Mouse (Mus musculus): ENCODE measurements around the gene Ddc. TPM values are rescaled to one million over a fixed set of nuclear protein-coding genes. Genes with fewer than 3 reads are reported as not detected.

The Ddc gene
- polyA plus RNA-seq (2015; fragmentation: Nextera tagmentation; extraction: Ambion mirVana): 92.2 and 148 TPM in 2 replicates

GRCm38 (mm10) chr11:11897645-11898357, at the start of gene Ddc:
Gene Ddc, minus strand, starts transcription at chr11:11898144.

GRCm38 (mm10) chr11:11808820-11809403, 89.0 kb downstream of the Ddc start, which contains the start of gene Fignl1:
Gene Fignl1, minus strand, starts transcription at chr11:11808962.

Other genes starting within 250 kb of the Ddc start
- gene Ikzf1, start 213.1 kb downstream of the Ddc start, polyA plus RNA-seq (2015; fragmentation: Nextera tagmentation; extraction: Ambion mirVana): 1.3 and 4.7 TPM in 2 replicates
- 14.6 and 22.2 TPM in 2 replicates for gene Fignl1, start 89.2 kb downstream of the Ddc start, polyA plus RNA-seq (2015; fragmentation: Nextera tagmentation; extraction: Ambion mirVana)
- 95.1 and 128 TPM in 2 replicates for gene Grb10, start 140.5 kb upstream of the Ddc start, polyA plus RNA-seq (2015; fragmentation: Nextera tagmentation; extraction: Ambion mirVana)